Mouse (Mus musculus) spleen, adult 2 months (tissue): ENCODE measurements around the gene Farp1. TPM values are rescaled to one million over a fixed set of nuclear protein-coding genes. Genes with fewer than 3 reads are reported as not detected.

Experiments
- DNase-seq, 2 experiments: peaks; one replicate each; pipeline versions ENCODE4 v3.0.0 to v3.0.0-alpha.2; 2012 to 2021; ENCODE audit warnings: low spot score in 2 of 2, low read depth in 1 of 2
- H3K27ac ChIP-seq: fragments of 200-500 bp; 2 replicates; pipeline ENCODE4 v1.5.1; 2012; ENCODE audit warnings: low read length, inconsistent platforms; ENCODE audit not compliant: insufficient read depth
- H3K27me3 ChIP-seq: fragments of 200-500 bp; 2 replicates; pipeline ENCODE4 v1.6.1; 2012; ENCODE audit warnings: mild to moderate bottlenecking, moderate library complexity, low read length, inconsistent platforms; ENCODE audit not compliant: control insufficient read depth, insufficient read depth
- H3K36me3 ChIP-seq: fragments of 200-500 bp; 2 replicates; pipeline ENCODE4 v1.6.1; 2012; ENCODE audit warnings: mild to moderate bottlenecking, low read length, inconsistent platforms; ENCODE audit not compliant: control insufficient read depth, insufficient read depth
- H3K4me1 ChIP-seq: fragments of 200-500 bp; 2 replicates; pipeline ENCODE4 v1.6.1; 2011; ENCODE audit warnings: inconsistent platforms; ENCODE audit not compliant: control insufficient read depth, insufficient read depth, insufficient read length
- H3K4me3 ChIP-seq: fragments of 200-500 bp; 2 replicates; pipeline ENCODE4 v1.5.1; 2011; ENCODE audit warnings: mild to moderate bottlenecking, inconsistent platforms; ENCODE audit not compliant: insufficient read depth, insufficient read length; ENCODE audit errors: extremely low read depth
- CTCF ChIP-seq: fragments of 200-500 bp; IDR thresholded peaks from 2 replicates; pipeline ENCODE4 v1.5.1; 2011; ENCODE audit warnings: mild to moderate bottlenecking, inconsistent platforms; ENCODE audit not compliant: insufficient read depth, insufficient read length, insufficient replicate concordance; ENCODE audit errors: extremely low read depth
- POLR2A ChIP-seq: fragments of 200-500 bp; IDR thresholded peaks from 2 replicates; pipeline ENCODE4 v1.6.1; 2011; ENCODE audit warnings: low read depth, low read length, inconsistent platforms
- WGBS: fragments of 180-500 bp; shearing (Covaris S2); methylation state at CpG from one replicate; pipeline ENCODE4 v1.1.7; 2018; 5-methylcytosine and 5-hydroxymethylcytosine counted together
- polyA plus RNA-seq: library from polyadenylated mRNA; depleted of rRNA; stranded (reverse); fragments of >200 nt; gene quantifications from 2 replicates; pipeline ENCODE4 v1.2.3, GENCODE M21; 2012

Gene Farp1
- polyA plus RNA-seq, 1 experiment, result 3.0 TPM

- WGBS, result 87% methylated on average over 5 of the region's 5 CpGs
- Histone ChIP-seq H3K36me3 (no peaks in the 10 kb centered on the region), H3K4me3 (no peak overlapping the region), H3K27me3 (no peaks in the 10 kb centered on the region), H3K4me1 (no peaks in the 10 kb centered on the region), H3K27ac (no peak overlapping the region)
- TF ChIP-seq CTCF, result no peak
- TF ChIP-seq POLR2A, result no peak
- DNase-seq, result no peak
Measured at GRCm38 (mm10) chr14:121251099-121251498, 216.1 kb downstream of the Farp1 start.

- H3K27ac ChIP-seq, result no peak overlapping the region
- no peak for DNase-seq
Measured at GRCm38 (mm10) chr14:121251708-121252107, 216.7 kb downstream of the Farp1 start.

GRCm38 (mm10) chr14:121252542-121252941, 217.5 kb downstream of the Farp1 start:
- Histone ChIP-seq H3K27me3 (no peaks in the 10 kb centered on the region), H3K27ac (no peak overlapping the region), H3K4me3 (no peak overlapping the region), H3K36me3 (no peaks in the 10 kb centered on the region), H3K4me1 (no peaks in the 10 kb centered on the region)
- TF ChIP-seq POLR2A, result no peak
- no peak for TF ChIP-seq CTCF
- WGBS, result 87% methylated on average over 10 of the region's 10 CpGs
- DNase-seq, result no peak

More at GRCm38 (mm10) chr14:121251708-121252107, 216.7 kb downstream of the Farp1 start:
- TF ChIP-seq CTCF (no peak), POLR2A (no peak)
- H3K4me3 ChIP-seq, result no peak overlapping the region
- no peaks in the 10 kb centered on the region for H3K27me3 ChIP-seq
- no peaks in the 10 kb centered on the region for H3K36me3 ChIP-seq
- 86% methylated on average over 4 of the region's 4 CpGs for WGBS
- H3K4me1 ChIP-seq, result no peaks in the 10 kb centered on the region

- no peak for DNase-seq
Measured at GRCm38 (mm10) chr14:121254869-121255268, 219.9 kb downstream of the Farp1 start.

GRCm38 (mm10) chr14:121255469-121255868, 220.5 kb downstream of the Farp1 start:
- no peak for DNase-seq
- Histone ChIP-seq H3K27me3 (no peaks in the 10 kb centered on the region), H3K4me1 (no peaks in the 10 kb centered on the region), H3K4me3 (no peak overlapping the region), H3K27ac (no peak overlapping the region), H3K36me3 (no peaks in the 10 kb centered on the region)
- WGBS, result 86% methylated on average over 13 of the region's 13 CpGs
- no peak for TF ChIP-seq POLR2A
- no peak for TF ChIP-seq CTCF

More at GRCm38 (mm10) chr14:121254869-121255268, 219.9 kb downstream of the Farp1 start:
- Histone ChIP-seq H3K4me1 (no peaks in the 10 kb centered on the region), H3K36me3 (no peaks in the 10 kb centered on the region), H3K27ac (no peak overlapping the region), H3K4me3 (no peak overlapping the region), H3K27me3 (no peaks in the 10 kb centered on the region)
- WGBS, result 91% methylated on average over 10 of the region's 10 CpGs
- TF ChIP-seq POLR2A (no peak), CTCF (no peak)

- Histone ChIP-seq H3K36me3 (no peaks in the 10 kb centered on the region), H3K27me3 (no peaks in the 10 kb centered on the region), H3K27ac (no peak overlapping the region), H3K4me3 (no peak overlapping the region), H3K4me1 (no peaks in the 10 kb centered on the region)
- TF ChIP-seq CTCF (no peak), POLR2A (no peak)
- DNase-seq, result no peak
- 50% methylated on average over 7 of the region's 7 CpGs for WGBS
Measured at GRCm38 (mm10) chr14:121256896-121257295, 221.9 kb downstream of the Farp1 start.

- TF ChIP-seq CTCF, result no peak
- no peak for TF ChIP-seq POLR2A
- Histone ChIP-seq H3K4me1 (no peaks in the 10 kb centered on the region), H3K36me3 (no peaks in the 10 kb centered on the region), H3K4me3 (no peak overlapping the region), H3K27ac (no peak overlapping the region), H3K27me3 (no peaks in the 10 kb centered on the region)
- 91% methylated on average over 11 of the region's 11 CpGs for WGBS
- DNase-seq, result no peak
Measured at GRCm38 (mm10) chr14:121259332-121259731, 224.3 kb downstream of the Farp1 start.
